Mouse (Mus musculus): ENCODE data around the gene Avl9.

The Avl9 gene

GRCm38 (mm10) chr6:56714574-56715269 is at the start of gene Avl9:
Gene Avl9, plus strand, starts transcription at chr6:56714899.
- peak; percentile 98 for DNase-seq (ENCODE audit: low spot score)

GRCm38 (mm10) chr6:56688238-56688637 is 26.5 kb upstream of the Avl9 start:
- DNase-seq (ENCODE audit: low spot score), result no peak

- DNase-seq (ENCODE audit: low spot score), result peak; percentile 91
Observed at GRCm38 (mm10) chr6:56691205-56691604, 23.5 kb upstream of the Avl9 start.

DNA sequence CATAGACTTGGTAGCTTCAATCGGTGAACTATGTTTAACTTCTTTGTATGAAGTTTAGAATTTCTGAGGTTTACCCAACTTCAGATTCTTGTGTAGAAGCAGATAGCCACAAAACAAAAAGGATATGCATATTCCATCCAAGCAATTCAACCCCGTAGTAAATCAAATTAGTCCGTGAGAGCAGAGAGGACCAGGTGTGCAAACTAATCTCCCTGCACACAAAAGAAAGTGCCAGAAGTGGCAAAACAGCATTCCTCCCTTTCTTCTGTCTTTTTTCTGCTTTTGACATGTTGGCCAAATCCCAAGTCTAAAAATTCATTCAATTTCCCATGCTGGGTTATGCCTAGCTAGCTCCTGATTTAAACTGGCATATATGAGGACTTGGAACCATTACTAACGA is 22.3 kb upstream of the Avl9 start:
- no peak for DNase-seq (ENCODE audit: low spot score)

GRCm38 (mm10) chr6:56703931-56704900 is 10.5 kb upstream of the Avl9 start, which contains the start of gene Lsm5:
Gene Lsm5, minus strand, starts transcription at chr6:56704710.
- peak; percentile 97 for DNase-seq (ENCODE audit: low spot score)

DNA sequence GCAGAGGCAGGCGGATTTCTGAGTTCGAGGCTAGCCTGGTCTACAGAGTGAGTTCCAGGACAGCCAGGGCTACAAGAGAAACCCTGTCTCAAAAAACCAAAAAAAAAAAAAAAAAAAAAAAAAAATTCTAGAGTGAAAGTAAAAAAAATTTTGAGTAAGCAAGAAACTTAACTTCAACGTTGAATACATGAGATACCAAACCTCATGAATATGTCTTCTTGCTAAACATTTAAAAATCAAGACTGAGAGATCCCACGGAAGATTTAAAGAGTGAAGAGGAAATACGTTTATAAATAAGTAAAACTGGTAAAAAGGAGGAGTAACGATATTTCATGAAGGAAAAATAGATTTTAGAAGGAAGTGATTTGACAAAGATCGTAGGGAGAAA is 519 bp upstream of the Avl9 start:
- no peak for DNase-seq (ENCODE audit: low spot score)

GRCm38 (mm10) chr6:56715270-56715666 is 569 bp downstream of the Avl9 start:
- no peak for DNase-seq (ENCODE audit: low spot score)

DNA sequence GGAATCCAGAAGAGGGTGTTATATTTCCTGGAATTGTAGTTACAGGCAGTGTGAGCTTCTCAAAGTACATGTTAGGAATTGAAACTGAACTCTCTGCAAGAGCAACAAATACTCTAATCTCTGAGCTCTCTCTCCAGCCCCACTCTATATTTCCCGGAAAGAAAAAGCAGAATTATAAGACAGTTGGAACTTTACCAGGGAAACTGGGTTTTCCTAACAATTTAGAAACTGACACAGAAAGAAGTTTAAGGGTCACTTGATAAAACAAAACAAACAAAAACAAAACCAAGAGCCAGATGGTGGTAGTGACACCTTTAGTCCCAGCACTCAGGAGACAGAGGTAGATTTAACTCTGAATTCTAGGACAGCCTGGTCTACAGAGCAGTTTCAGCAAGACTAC is 4.4 kb downstream of the Avl9 start:
- DNase-seq (ENCODE audit: low spot score), result no peak

- no peak for DNase-seq (ENCODE audit: low spot score)
Observed at GRCm38 (mm10) chr6:56720877-56721276, 6.2 kb downstream of the Avl9 start.

DNA sequence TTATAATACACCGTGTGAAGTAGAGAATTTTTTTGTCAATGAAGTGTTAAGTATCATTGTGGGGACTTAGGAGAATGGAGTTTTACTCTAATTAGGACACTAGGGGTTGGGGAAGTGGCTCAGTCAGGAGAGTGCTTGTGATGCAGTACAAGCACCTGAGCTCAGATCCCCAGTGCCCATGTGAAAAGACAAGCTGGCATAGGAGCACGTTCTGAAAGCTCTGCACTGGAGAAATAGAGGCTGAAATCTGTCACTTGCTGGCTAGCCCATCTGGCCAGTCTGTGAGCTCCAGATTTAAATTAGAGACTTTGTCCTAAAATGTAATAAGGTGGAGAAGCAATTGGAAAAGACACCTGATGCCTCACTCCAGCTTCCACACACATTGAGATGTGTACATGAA is 17.8 kb downstream of the Avl9 start:
- DNase-seq (ENCODE audit: low spot score), result no peak

DNA sequence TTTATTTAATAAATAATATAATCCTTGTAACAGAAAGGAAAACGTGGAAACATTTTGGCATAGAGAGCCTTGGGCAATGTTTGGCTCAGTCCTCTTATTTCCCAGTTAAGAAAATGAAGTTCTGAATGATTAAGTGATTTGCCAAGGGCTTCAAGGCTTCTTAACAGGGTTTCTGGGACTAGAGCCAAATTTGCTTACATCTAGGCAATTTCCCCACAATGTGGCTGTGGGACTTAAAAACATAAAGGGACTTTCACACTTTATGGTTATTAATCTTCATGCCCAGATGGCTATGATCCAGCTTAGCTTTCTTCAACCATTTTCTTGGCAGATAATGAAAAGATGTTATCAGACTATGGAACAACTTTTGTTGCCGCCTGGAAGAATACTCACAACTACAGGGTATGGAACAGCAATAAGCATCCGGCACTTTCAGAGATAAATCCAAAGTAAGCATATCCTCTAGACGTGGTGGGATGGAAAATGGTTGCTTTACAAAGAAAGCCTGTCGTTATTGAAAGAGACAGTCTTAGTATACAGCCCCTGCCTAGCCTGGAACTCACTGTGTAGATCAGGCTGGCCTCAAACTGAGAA is 31.3 kb downstream of the Avl9 start:
- DNase-seq (ENCODE audit: low spot score), result no peak

DNA sequence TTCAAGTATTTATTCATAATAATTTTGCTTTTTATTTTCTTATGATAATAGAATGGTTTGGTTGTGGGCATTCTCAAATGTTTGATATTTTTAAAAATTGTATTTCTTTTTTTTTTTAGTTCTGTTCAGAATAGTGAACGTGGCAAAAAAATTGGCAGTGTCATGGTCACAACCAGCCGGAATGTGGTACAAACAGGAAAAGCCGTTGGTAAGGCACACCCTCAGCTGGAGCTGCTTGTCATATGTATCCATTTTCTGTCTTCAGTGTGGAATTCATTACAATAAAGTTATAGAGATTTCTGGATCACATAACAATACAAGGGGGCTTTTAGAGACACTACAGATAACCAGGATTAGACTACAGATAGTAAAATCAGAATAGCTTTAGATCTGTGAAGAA is 39.0 kb downstream of the Avl9 start:
- no peak for DNase-seq (ENCODE audit: low spot score)

- DNase-seq (ENCODE audit: low spot score), result no peak
Observed at GRCm38 (mm10) chr6:56756117-56756516, 41.4 kb downstream of the Avl9 start.

DNA sequence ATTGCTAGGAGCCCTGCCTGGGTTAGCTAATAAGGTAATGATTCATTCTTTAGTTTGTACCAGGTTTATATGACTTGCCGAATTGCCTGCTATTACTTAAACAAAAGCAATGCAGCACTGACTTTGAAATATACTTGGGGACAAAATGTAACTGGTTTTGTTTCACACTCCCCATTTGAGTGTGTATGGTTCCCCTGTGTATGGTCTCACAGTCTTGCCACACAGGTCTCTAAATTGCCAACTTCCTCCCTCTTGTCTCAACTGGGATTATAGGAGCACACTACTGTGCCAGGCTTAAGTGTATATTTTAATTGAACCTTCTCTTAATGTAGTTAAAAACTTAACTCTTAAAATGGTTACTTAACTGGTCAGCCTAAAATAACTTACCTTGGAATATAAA is 44.6 kb downstream of the Avl9 start:
- no peak for DNase-seq (ENCODE audit: low spot score)

DNA sequence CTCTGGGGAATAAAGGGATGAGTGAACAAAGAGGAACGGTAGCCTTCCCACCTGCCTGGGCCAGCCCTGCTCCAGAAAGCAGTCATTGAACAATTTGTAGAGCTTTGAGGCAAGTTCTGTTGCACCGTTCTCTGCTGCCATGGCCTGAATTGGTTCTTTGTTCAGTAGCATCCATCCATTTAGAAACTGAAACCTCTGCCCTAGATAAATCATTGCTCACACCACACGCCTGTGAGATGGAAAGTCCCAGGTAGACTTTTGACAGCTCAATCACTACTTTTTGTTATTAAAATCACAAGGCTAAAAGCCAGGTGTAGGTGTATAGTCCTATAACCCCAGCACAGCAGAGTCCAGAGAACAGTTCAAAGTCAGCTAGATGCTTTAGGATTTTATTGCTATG is 50.6 kb downstream of the Avl9 start:
- DNase-seq (ENCODE audit: low spot score), result no peak

DNA sequence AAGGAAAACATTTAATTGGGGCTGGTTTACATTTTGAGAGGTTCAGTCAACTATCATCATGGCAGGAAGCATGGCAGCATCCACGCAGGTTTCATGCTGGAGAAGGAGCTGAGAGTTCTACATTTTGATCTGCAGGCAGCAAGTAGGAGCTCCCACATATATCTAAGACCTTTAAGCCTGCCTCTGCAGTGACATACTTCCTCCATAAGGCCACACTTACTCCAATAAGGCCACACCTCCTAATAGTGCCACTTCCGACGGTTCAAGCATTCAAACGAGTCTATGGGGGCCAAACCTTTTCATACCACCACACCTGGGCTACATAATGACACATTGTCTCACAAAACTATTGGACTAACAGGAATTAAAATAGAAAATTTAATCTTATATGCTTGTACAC is 51.0 kb downstream of the Avl9 start:
- no peak for DNase-seq (ENCODE audit: low spot score)

- DNase-seq (ENCODE audit: low spot score), result no peak
Observed at GRCm38 (mm10) chr6:56775816-56776215, 61.1 kb downstream of the Avl9 start.

- no peak for DNase-seq (ENCODE audit: low spot score)
Observed at GRCm38 (mm10) chr6:56779636-56780035, 64.9 kb downstream of the Avl9 start.

- no peak for DNase-seq (ENCODE audit: low spot score)
Observed at GRCm38 (mm10) chr6:56783561-56784272, 69.0 kb downstream of the Avl9 start.

GRCm38 (mm10) chr6:56785068-56785467 is 70.4 kb downstream of the Avl9 start:
- no peak for DNase-seq (ENCODE audit: low spot score)

DNA sequence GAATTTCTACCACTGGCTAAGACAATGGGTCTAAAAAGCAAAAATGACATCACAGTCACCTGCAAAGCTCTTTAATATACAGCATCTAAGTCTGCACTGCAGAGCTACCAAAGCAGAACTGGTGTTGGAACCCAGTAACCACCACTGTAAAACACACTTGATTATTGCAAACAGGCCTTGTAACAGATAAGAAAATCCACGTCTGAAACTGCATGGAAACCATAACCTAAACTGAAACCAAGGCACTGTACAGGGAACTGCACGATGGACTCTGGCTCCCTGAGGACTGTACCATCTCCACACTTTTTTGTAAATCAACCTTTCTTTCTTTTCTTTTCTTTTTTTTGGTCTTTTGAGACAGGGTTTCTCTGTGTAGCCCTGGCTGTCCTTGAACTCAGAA is 73.0 kb downstream of the Avl9 start:
- DNase-seq (ENCODE audit: low spot score), result no peak

DNA sequence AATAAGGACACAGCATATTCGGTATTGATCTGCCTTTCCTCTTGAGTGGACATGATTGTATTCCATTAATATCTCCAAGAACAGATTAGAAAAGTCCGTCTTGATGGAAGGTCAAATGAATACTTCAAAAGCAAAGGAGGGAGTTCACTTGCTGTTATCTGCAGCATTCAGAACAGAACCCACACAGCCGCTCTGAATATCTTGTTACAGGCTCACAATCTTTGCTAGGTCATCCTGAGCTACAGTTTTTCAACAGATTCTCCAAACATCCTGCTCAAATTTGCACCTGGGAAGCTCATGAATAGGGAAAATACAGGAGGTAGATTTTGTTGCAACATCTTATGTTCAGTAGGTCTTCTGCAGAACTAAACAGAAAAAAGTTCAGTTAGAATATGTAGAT is 74.6 kb downstream of the Avl9 start:
- no peak for DNase-seq (ENCODE audit: low spot score)
